Mouse (Mus musculus) small intestine, adult 2 months (tissue): ENCODE data around the gene Grhl3.

ENCODE experiments used
- CTCF ChIP-seq: fragments of 200-500 bp; IDR thresholded peaks from 2 replicates; pipeline ENCODE4 v1.5.1; 2012; ENCODE audit warnings: low read depth, mild to moderate bottlenecking, control low read depth, inconsistent platforms, low read length, moderate library complexity, mixed read lengths; ENCODE audit not compliant: insufficient replicate concordance, insufficient read length; ENCODE audit errors: extremely low read depth
- POLR2A ChIP-seq: fragments of 200-500 bp; IDR thresholded peaks from 2 replicates; pipeline ENCODE4 v1.6.1; 2012; ENCODE audit warnings: low read depth, mild to moderate bottlenecking, control low read depth, inconsistent platforms, low read length, moderate library complexity

GRCm38 (mm10) chr4:135607979-135608885 is 34.8 kb upstream of the Grhl3 start:
- TF ChIP-seq POLR2A, result no peak
- no peak for TF ChIP-seq CTCF
